In the genomic region with DNA sequence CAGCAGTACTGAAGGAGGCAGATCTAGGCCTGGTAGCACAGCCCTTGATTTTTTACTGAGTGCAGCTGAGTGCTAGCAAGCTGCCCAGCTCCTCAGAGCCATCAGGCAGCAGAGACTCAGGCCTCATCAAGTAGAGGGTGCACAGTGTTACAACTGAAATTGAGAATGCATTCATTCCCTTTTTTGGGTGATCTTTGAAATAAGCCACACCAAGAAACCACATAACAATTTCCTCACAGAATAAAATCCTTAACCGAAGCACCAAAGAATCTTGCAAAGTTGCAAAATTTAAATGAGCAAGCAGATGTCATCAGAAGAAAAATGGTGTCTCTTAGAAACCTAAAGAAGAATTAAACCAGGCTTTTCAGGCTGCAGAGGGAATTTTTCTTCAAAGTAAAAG, we compare ENCODE assay signal across 18 mouse cellular contexts.
"Had no signal": no experiment of that assay in that cellular context is flagged by ENCODE, and none has a peak within 500 bp of the region (broad histone marks: within the 10 kb centered on the region; RNA-seq: fewer than 3 reads in every experiment).

No protein-coding gene starts in this region.

- DNase-seq: kidney, adult 2 months; kidney, postnatal 25 days; liver, embryonic 13.5 days; lung, embryonic 14.5 days; lung, postnatal 10 days; lung, postnatal 36 days; right cerebral cortex, adult 18-20 months; right cerebral cortex, postnatal 14 days; right cerebral cortex, postnatal 4 days; thymus, postnatal 25 days had no signal

- H3K4me2 ChIP-seq: liver, embryonic 13.5 days; lung, embryonic 14.5 days; midbrain, embryonic 15.5 days; neural tube, embryonic 12.5 days; neural tube, embryonic 15.5 days; stomach, embryonic 15.5 days had no signal

- H3K27ac ChIP-seq: kidney, postnatal 0 days; liver, embryonic 13.5 days; midbrain, embryonic 10.5 days; midbrain, embryonic 15.5 days; neural tube, embryonic 12.5 days; neural tube, embryonic 15.5 days; stomach, embryonic 15.5 days had no signal

- H3K4me3 ChIP-seq: liver, embryonic 13.5 days; megakaryocyte, embryonic 14.5 days; midbrain, embryonic 10.5 days; midbrain, embryonic 15.5 days; neural tube, embryonic 12.5 days; neural tube, embryonic 15.5 days; stomach, embryonic 15.5 days had no signal

- ATAC-seq: intestine, postnatal 0 days; midbrain, embryonic 15.5 days had no signal

- H3K36me3 ChIP-seq: liver, embryonic 13.5 days; midbrain, embryonic 10.5 days; midbrain, embryonic 15.5 days; neural tube, embryonic 12.5 days; neural tube, embryonic 15.5 days; stomach, embryonic 15.5 days had no signal

- H3K4me1 ChIP-seq: liver, embryonic 13.5 days; megakaryocyte, embryonic 14.5 days; midbrain, embryonic 10.5 days; midbrain, embryonic 15.5 days; neural tube, embryonic 12.5 days; neural tube, embryonic 15.5 days; stomach, embryonic 15.5 days had no signal

- H3K9me3 ChIP-seq: liver, embryonic 13.5 days; midbrain, embryonic 10.5 days; midbrain, embryonic 15.5 days; neural tube, embryonic 12.5 days; neural tube, embryonic 15.5 days; stomach, embryonic 15.5 days had no signal

- H3K27me3 ChIP-seq: liver, embryonic 13.5 days; megakaryocyte, embryonic 14.5 days; midbrain, embryonic 15.5 days; neural tube, embryonic 12.5 days; neural tube, embryonic 15.5 days; stomach, embryonic 15.5 days had no signal

- H3K9ac ChIP-seq: liver, embryonic 13.5 days; lung, embryonic 14.5 days; midbrain, embryonic 15.5 days; neural tube, embryonic 12.5 days; neural tube, embryonic 15.5 days; stomach, embryonic 15.5 days had no signal
